Mouse (Mus musculus): ENCODE data around the gene Psmb5.

- no peak for TF ChIP-seq EP300 (IDR thresholded peaks at IDR 0.05; ENCODE audit: low read depth)
- no peak for TF ChIP-seq CTCF (IDR thresholded peaks at IDR 0.05; ENCODE audit: low read depth)
These were observed 3.3 kb upstream of the Psmb5 start, which contains the start of gene Psmb11 for GRCm38 (mm10) chr14:54621133-54621532.
